Mouse (Mus musculus) kidney, postnatal 25 days (tissue): Measurements from ENCODE around the gene Paqr8.
A peak's percentile ranks its signal among the peaks of the same experiment; 100 is the strongest.

Experiments used
- DNase-seq, 2 experiments: peaks; one replicate each; pipeline ENCODE4 v3.0.0; 2021; ENCODE audit warnings: mixed read lengths in 2 of 2

Paqr8 gene

GRCm38 (mm10) chr1:20890404-20890921, at the start of gene Paqr8:
Gene Paqr8, plus strand, starts transcription at chr1:20890606.
- peak; percentile 86 to 91 for DNase-seq

DNA sequence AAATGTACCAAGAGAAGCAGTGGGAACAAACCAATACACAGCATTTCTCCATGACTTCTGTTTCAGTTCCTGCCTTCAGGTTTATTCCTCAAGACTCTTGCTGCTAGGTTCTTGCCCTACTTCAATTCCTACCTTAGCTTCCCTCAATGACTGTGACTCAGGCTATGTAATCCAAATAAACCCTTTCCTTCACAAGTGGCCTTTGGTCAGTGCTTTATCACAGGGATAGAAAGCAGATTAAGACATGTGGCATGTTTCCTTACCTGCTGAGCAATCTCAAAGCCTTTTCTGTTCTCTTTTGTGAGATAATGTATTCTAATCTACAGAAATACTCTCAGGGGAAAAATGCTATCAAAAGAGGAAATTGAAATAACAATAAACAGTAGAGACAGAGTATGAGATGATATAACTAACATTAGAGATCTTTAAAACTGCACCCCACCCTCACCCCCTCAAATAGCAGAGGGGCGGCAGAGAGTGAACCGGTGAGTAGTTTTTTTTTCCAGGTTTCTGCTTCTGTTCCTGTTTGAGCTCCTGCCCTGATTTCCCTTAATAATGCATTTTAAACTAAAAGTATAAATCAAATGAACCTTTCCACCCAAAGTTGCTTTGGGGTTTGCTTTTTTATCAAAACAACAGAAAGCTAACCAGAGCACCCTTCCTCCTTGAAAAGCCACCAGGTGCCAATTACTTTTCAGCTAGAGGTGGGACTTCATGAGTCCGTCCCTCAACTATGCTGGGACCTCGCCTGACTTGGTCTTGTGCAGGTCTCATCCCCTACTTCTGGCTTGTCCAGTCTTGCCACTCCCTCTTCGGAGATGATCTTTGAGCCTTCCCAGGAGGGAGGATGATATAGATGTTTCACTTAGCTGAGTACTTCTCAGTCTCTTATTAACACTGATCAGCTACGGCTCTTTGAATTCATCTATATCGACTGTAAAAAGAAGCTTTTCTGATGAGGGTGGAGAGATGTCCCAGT, 33.2 kb upstream of the Paqr8 start:
- DNase-seq: no peak

DNA sequence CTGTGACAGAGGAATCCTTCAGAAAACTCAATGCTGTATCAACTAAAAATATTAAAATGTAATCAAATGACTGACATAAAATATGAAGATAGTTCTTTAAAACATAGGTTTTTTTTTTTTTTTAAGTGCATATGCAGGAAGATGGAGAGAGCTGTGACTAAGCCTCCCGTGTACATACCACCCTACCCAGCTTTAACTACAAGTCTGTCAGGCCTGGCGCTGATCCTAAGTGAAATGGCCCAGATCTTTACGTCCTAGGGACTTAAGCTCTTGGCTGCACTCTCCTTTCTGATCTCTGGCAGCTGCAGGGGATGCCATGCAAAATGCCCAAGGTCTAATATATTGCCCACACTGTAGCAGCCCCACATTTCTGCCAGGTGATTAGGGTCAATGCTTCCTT, 29.6 kb upstream of the Paqr8 start:
- DNase-seq: no peak

DNA sequence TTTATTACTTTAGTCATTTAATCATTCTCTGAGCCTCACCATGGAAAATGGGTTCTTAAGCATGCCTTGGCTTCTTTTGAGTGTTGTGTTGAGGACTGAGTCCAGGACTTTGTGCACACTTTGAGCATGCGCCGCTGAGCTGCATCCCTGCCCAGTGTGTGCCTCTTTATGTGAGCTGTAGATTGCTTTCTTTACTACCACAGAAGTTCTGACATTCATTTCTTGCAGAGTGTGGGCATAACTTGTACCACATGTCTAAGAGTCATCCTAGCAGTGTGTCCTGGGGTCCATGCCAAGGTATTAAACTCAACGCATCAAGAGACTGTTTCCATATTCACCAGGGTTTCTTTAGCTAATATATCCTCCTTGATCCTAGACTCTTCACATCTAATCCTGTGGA, 28.5 kb upstream of the Paqr8 start:
- no peak for DNase-seq

DNA sequence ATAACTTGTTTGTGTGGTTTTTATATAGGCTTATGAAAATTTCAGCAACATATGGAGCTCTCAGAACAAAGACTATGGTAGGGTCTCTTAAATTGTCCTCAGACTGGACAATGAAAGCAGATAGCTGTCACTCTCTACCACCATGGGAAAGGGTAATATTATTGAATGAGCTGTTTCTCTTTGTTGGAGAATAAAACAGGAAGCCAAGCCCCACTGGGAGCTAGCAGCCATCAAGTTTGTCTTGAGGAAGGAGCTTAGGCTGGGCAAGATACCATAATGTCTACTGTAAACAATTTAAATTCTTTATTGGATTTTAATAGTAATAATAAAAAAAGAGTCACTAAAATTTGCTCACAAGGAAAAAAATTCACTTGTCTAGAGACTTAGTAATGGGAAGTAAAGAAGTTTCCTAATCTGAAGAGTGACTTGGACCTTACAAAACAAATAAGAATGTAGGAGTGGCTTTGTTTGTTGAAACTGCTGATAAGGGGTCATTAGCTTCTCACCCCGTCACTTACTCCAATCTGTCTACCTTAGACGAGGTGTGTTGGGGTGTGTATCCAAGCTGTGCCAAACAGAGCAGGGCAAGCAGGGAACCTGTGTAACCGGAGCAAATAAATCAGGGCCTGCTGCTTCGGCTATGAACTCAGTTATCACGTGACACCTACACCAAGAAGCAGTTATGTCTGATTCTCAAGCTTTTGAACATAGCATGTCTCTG, 26.8 kb upstream of the Paqr8 start:
- DNase-seq: no peak

DNA sequence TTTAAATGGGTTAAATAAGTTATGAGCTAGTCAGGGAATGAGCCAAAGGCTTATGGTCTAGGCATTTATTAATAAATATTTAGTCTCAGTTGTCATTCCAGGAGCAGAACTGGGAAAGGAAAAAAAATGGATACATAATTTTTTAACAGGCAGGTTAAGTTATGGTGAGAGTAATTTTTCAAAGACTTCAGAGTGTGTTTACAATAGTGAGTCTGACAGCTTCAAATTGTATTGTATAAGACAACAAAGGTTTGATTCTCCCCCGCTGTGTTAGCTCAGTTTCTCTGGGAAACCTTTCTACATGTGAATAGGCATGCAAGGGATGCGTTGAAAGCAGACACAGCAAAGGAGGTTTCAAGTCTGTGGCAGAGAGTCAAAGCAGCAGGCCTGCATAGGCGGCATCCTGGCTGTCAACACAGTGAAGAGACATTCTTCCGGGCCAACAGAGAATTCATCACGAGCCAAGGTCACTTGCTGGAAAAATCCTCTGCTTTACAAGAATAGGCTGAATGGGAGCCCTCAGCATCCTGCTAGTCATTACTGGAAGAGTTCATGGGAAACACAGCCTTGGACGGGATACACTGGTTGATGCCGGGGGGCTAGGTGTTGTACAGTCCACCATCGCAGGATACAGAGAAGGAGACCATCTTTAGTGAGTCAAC, 23.0 kb upstream of the Paqr8 start:
- DNase-seq: no peak

- no peak for DNase-seq
Measured at GRCm38 (mm10) chr1:20868036-20868435, 22.4 kb upstream of the Paqr8 start.

DNA sequence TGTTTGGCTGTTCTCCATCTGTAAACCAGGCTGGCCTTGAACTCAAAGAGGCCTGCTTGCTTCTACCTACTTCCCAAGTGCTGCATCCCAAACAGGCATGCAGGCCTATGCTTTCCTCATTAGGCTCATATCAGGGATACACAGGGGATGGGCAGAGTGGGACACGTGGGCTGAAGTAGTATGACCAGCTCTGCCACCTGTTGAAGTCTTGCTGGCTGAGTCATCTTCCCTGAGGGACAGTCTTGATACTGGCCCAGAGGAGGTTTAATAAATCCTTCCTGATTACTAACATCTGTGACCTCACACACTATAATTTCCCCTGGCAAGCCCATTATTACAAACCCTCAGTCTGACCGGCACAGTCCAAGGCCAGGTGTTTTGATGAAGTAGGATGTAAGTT, 19.5 kb upstream of the Paqr8 start:
- no peak for DNase-seq

GRCm38 (mm10) chr1:20872496-20872895, 17.9 kb upstream of the Paqr8 start:
- no peak for DNase-seq

GRCm38 (mm10) chr1:20874061-20874460, 16.3 kb upstream of the Paqr8 start:
- no peak for DNase-seq

DNA sequence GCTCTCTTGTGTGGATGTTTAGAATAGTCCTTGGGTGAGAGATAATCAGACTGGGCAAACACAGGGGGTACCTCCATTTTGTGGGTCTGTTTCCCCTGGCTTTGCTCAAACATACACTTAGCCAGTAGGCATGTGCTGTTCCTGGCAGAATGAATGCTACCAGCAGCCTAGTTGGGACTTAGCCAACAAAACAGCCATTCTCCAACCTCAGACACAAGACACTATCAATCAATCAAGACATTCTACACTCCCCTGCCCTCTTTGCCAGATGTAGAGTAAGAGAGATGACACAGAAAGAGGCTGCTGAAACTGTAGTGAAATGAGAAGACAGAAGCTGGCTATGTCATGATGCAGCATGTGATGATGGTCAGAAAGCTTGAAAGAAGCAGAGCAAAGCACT, 13.1 kb upstream of the Paqr8 start:
- no peak for DNase-seq

- no peak for DNase-seq
Measured at GRCm38 (mm10) chr1:20879361-20879760, 11.0 kb upstream of the Paqr8 start.

DNA sequence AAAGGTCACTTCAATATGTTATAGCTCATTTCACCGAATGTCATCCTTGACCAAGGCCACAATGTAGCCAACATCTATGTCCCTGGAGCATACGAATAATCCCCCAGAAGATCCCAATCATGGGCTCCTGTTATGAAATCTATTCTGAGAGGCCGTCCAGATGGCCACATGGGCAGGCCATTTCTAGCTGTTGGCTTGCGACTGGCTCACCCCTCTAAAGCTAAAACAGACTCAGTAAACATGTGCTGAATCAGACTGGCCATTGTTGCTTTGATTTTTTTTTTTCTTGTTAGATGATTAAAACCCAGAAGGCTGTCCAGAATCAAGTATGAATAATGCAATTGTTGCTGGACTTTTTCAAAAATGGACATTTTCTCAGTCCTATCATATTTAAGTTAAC, 7.3 kb upstream of the Paqr8 start:
- no peak for DNase-seq

DNA sequence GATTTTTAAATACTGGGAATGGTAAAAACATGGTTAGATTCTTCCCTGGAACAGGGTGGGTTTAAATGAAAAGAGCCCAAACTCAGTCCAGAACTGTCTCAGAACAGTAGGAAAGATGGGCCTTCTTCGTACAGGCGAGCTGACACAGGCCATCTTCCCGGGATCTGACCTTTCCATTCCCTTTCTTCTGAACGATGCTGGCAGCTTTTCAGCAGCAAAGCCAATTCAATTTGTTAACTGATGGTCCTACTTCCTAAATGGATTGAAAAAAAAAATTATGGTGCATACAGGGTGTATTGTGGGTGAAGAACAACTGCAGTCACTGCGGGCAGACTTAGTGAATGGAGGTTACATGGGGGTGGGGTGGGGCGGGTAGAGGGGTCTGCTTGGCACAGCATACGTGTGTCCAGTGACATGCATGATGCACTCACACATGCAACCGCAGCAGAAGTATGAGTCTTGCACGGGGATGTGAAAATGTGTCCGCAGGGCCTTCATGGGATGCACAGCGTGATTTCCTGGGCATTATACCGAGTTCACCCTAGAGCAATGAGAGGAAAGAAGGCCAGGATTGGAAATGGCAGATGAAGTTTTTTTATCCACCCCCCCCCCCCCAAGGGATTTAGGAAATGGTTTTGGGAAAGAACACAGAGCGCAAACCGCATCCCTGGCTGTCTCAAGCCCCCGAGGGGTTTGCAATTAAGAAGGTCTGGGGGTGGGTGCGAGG, 566 bp upstream of the Paqr8 start:
- DNase-seq: no peak

GRCm38 (mm10) chr1:20890941-20891399, 564 bp downstream of the Paqr8 start:
- DNase-seq: peak; percentile 41 to 52

GRCm38 (mm10) chr1:20893059-20893458, 2.7 kb downstream of the Paqr8 start:
- DNase-seq: no peak

- DNase-seq: no peak
Measured at GRCm38 (mm10) chr1:20898391-20898790, 8.0 kb downstream of the Paqr8 start.

- DNase-seq: no peak
Measured at GRCm38 (mm10) chr1:20900336-20900735, 9.9 kb downstream of the Paqr8 start.

DNA sequence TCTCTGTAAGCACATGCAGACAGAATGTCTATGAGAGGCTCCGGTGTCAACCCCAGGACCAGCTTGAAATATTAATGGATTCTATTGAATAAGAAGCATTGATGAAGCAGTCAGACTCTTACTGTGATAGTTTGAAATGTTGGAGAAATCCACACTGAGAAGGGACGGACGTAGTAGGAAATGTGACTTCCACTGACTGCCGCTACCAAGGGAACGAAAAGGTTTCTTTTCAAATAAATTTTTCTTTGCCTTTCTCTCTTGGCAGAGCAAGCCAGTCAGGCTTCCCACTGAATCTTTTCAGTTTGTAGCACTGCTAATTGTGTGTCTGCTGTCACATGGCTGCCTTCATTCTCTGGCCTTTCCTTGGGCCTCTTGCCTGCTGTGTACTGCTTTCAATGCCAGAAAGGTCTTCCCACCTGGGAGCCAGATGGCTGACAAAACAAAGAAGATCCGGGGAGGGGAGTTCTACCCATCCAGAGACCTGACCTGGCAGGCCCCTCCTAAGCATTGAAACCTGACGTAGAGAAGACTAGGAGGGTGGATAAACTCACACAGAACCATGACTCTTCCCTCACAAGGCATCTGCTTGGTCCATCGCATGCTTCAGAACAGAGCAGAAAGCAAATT, 15.2 kb downstream of the Paqr8 start:
- no peak for DNase-seq

- no peak for DNase-seq
Measured at GRCm38 (mm10) chr1:20906128-20906515, 15.7 kb downstream of the Paqr8 start.

DNA sequence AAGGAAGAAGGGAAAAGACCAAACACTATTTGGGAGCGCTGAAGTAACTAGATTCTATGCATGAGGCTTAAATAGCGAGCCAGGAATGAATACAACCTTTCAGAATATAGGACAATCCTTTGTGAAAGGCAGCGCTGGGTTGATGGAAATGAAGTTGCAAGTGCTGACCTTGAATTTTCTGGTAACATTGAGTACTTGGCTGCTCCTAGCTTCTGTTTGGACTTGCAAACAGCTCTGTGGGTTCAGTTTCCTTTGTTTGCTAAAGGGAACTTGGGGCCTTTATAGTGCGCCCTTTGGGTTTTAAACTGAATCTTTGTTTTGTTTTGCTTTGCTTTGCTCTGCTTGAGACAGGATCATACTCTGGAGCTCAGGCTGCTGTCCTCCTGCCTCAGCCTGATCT, 18.1 kb downstream of the Paqr8 start:
- DNase-seq: no peak

DNA sequence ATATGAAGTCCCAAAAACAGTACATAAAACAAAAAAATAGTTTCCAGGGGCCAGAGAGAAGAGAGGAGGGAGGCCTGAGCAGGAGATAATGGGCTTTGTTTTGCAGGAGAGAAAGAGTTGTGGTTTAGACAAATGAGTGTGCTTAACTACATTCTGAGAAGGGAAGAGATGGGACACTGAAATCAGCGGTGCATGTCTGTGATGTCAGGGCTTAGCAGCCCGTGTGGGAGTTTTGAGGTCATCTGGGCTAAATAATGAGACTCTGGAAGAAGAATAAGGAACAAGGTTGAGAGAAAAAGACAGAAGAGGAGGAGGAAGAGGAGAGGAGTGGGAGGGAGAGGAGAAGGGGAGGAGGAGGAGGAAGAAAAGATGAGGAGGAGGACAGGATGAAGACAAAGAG, 21.7 kb downstream of the Paqr8 start:
- no peak for DNase-seq
